Mouse (Mus musculus): ENCODE measurements at regions not wholly inside any gene's neighbourhood (a gene's known extent, or its start where the extent isn't known, plus 50 kb on each side); places are given as distances from the start of the nearest gene placed in this dataset.

DNA sequence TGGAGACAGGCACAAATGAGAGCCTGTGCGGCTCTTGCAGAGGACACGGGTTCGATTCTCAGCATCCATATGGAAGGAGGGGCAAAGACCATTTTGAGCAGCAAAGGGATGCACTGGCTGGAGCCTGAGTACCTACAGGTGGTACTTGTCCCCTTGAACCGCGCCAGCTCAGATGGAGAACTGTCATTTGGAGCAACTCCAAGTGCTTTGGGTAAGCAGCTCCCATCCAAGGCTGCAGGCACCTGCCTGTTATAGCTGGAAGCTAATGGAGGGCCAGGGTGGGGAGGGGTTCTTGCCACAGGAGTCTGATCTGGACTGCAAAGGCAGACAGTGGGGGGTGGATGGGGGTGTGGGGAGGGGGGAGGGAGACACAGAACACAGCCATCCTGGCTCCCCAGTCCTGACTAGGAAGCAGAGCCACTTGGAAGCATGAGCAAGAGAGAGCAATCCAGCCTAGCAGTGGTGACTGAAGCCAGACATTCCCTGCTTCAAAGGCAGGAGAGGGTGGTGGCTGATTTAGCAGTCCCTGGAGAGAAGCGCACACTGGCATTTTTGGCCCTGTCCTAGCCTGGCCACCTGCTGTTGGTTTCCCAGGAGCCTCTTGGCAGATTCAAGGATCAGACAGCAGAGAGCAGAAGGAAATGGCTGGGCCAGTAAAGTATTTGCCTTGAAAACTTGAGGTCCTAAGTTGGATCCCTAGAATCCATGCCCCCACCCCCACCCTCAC, 112.1 kb upstream of the Sdk2 start:
- in situ Hi-C loops (cut with MboI, MseI): no loop called here

DNA sequence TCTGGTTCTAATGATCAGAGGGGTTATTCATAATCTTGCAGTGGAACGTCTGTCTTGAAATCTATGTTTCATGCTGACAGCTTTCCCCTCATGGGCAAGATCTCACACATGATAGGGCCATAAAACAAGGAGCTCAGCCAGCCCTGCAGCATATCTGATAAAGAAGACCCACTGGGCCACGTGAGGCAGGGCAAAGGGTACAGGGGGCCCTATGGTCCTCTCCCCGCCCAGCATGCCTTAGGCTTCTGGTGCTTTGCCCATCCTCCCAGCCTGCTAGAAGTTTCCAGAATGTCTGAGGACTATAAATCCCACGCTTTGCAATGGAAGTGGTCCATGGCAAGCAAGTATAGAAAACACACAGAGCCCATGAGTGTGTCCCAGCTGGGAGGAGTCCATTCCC, 110.9 kb upstream of the Sdk2 start:
- in situ Hi-C loops (cut with MboI, MseI): no loop called here

DNA sequence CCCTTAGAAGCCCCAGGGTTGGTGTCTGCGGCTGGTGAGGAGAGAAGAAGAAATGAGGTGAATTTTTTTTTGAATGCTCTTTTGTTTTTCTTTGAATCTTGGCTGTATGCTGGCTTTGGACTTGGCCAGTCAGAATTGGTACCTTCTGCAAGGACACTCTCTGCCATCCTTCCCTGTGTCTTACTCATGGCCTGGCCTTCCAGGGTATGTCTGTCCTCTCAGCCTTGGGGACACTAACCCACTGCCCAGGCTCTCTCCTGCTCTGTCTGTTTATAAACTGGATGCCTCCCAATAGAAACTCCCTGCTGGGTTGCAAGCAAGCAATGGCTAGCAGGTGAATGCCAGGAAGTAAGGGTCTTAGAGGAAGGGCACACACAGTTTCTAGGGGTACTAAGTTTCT, 110.4 kb upstream of the Sdk2 start:
- in situ Hi-C loops (cut with MboI, MseI): no loop called here

DNA sequence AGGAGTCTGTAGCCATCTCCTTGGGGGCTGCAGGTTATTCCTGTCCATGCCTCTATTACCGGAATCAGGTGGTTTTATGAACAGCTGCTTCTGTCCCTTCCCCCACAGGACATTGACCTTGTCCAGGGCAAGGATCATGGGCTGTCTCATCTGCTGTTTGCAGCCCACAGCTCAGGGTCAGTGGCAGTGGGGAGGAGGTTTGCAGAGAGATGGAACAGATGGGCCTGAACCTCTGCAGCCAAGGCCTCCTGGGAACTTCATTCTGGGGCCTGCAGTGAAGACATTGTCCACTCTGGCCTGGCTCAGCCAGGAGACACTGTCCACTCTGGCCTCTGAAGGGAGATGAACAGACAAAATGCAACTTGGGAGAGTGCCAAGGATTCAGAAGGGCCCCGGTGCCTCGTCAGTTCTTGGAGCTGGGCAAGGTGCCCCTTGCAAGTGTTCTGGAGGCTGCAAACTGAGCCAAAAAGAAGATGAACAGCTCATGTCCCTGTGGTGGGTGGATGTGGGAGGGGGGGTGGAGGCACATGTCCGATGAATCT, 109.9 kb upstream of the Sdk2 start:
- in situ Hi-C loops (cut with MboI, MseI): no loop called here

DNA sequence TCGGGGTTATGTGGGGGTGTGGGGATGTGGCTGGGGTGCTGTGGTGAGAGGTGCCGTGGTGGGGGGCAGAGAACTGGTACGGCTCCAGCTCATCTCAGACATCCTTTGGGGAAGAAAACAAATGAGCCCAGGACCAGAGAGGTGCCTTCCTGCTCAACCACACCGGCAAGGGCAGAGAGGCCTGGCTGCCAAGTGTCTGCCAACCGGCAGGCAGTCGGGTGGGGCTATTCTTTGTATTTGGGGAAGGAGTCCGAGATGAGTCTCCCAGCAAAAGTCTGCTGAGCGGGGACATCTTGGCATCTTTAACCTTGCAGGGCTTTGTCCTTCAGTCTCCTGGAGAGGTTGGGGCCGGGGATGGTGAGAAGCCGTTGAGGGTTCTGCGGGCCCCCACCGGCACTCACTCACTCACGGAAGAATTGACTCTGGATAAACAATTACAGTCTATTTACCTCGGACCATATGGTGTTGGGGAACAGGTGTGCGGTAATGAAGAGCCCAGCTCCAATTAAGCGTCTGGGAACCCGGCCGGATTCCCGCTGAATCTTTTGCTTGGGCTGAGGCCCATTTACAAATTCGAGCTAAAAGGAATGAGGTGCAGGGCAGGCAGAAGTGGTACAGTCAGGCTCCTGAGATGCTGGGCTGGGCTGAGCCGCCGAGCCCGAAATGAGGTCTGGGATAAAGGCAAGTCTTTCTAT, 108.7 kb upstream of the Sdk2 start:
- in situ Hi-C loops (cut with MboI, MseI): no loop called here

DNA sequence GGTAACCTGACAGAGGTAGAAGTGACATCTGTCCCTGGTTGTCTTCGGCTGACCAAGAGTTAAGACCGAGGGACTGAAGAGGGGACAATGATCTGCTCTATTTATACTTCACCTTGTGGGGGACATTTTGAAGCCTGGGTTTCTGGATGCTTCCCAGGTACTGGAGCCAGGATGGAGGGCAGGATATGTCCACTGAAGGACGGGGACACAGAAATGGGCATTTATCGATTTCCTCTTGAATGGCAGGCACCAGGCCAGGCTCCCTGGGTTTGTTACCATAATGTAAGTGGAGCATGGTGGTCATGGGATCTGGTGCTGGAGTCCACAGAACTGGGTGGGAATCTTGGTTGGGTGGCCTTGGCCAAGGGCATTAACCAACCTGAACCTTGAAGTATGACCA, 108.0 kb upstream of the Sdk2 start:
- in situ Hi-C loops (cut with MboI, MseI): no loop called here

DNA sequence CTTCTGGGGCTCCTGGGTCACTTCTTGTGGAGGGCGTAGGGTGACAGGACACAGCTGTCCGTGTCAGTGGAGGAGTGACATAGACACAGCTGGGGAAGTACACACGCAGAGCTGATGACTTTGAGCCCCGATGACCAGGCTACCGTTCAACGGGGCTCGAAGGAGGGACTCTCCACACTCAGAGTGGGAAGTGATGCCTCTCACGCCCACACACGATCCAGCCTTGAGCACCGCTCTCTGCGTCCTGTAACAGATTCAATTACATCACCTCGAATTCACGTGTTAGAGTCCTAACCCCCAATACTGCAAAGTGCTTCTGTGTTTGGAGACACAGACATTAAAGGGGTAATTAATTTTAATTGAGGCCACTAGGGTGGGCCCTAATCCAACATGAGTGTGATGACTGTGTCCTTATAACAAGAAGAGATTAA, 101.4 kb upstream of the Sdk2 start:
- in situ Hi-C loops (cut with MboI, MseI): no loop called here

DNA sequence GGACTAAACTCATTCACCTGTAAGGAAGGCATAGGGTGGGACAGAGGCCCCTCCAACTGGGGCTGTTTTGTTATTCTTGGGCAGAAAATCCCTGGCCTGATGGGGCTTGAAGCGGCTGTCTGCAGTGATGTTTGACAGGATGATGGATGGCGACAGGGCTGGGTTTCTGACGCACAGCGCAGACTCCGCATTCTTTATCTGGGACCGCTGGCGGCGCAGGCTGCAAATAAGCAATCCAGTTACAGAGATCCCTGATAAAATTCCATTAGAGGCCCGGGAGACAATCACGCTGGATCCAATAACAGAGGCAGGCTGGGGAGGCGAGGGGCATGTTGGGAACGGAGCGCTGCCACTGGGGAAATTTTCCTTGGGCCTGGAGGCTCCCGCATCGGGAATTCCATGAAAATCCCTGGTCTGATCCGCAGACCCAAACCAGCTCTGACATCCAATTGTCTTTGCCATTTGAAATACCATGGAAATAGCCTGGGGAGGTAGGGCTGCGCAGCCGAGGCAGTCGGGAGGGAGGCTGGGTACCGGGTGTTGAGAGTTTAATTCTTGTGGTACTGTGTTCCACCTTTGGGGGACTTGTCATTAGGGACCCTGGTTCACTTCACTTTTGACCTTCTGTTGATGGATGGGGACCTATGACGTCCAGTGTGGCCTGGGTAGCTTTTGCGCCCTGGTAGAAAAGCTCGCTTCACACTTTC, 99.0 kb upstream of the Sdk2 start:
- in situ Hi-C loops (cut with MboI, MseI): no loop called here

DNA sequence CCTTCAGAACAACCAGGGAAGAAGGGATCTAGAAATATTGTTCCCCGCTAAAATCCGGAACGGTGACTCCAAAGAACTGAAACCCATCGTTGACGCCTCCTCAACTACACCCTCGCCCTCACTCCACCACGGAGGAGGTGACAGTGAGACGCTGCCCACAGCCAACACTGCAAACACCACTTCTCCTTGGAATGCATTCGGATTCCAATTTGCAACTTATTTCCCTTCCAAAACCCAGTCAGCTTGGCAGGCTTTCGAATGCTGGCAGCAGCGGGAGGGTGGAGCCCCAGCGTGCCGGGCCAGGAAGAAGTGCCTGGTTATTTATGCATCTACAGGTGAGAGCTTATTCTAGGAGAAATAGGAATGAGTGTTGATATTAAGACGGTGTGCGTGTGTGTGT, 85.9 kb upstream of the Sdk2 start:
- in situ Hi-C loops (cut with MboI, MseI): no loop called here

DNA sequence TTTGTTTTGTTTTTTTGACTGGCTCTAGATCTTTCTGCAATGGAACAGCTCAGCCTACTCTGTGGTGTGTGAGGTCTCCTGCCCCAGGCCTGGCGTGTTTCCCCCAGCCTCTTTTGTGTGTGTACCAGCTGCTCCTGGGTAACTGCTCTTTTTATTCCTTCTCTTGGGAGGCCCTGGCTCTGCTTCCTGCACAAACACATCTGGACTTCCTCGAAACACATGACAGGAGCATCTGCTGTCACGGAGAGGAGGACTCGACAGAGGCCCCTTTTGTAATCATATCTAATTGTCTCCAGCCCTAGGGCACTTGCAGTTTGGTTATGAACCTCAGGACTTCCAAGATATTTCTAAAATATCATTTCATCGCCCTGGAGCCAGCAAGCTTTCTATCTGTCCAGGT, 79.5 kb upstream of the Sdk2 start:
- in situ Hi-C loops (cut with MboI, MseI): loop anchor here in 1 of 2 experiments (25.0 kb wide), 1 partner anchor 434 kb away; the partner anchor contains the start of gene Cpsf4l

DNA sequence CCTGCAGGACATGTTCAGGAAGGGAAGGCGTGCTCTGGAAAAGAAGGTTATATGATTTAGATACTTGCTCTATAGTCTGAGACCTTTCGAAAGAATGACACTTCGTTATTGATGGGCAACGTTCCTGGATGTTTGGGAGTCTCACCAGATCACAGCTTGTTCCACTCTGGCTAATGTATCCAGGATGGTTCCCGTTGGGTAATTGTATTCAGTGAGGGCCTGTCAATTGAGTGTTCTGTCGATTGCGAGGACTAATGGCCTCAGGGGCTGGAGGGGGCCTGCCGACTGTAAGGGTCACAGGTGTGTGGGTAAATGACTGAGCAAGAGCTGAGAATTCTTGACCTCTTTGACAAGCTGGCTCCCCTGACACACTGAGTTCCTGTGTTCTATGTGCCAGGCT, 62.4 kb upstream of the Sdk2 start:
- in situ Hi-C loops (cut with MboI, MseI): loop anchor here in 1 of 2 experiments (25.0 kb wide), 1 partner anchor 417 kb away; the partner anchor contains the start of gene Cpsf4l

DNA sequence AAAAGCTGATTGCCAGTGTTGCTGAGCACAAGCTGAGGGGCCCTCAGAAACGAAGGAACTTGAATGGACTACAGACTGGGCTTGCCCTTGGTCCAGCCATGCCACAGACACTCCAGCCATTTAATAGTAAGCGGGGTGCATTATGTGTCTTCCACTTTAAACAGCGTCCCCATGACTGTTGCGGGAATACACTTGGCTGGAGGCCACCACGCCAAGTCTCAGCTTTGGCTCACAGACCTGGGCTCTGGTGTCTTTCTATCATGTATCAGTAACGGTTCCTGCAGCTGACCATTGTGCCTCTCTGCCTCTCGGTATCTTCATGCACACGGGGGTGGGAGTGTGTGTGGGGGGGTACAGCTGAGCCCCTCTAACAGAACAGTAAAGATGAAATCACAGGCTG, 62.0 kb upstream of the Sdk2 start:
- in situ Hi-C loops (cut with MboI, MseI): loop anchor here in 1 of 2 experiments (25.0 kb wide), 1 partner anchor 417 kb away; the partner anchor contains the start of gene Cpsf4l

DNA sequence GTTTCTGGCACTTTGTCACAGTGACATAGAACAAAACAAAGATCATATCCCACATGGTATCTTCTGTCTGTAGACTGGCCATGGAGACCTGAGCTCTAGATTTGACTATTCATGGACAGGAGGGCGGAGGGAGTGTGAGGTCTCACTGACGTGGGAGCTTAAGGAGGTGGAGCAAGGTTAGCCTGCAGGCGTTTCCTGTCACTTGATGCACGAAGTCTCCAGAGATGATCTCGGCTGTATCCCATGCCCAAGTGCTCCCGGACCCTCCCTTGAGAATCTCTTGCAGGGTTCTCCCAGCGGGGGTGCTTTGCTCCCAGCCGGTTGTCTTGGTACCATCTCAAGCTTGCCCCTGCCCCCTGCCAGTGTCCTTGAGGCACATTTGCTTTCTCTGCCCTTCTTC, 60.6 kb upstream of the Sdk2 start:
- in situ Hi-C loops (cut with MboI, MseI): loop anchor here in 1 of 2 experiments (25.0 kb wide), 1 partner anchor 415 kb away; the partner anchor contains the start of gene Cpsf4l

DNA sequence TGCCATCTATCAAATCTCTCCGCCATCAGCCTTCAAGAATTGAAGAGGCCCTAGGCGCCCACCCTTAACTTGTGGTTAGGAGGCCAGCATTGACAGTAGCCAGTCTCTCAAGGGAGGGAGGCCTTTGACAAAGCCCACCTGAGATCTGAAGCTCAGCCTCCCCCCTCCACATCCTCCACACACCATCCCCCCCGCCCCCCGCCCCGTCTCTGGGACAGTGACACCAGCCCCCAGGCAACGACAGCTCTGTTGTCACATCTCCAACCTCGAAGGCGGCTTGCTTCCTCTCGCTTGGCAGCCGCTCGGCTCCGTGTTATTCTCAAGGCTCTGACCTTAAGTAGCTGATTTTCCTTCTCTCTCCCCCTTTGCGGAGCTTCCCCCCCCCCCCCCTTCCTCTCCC, 55.3 kb upstream of the Sdk2 start:
- in situ Hi-C loops (cut with MboI, MseI): no loop called here

DNA sequence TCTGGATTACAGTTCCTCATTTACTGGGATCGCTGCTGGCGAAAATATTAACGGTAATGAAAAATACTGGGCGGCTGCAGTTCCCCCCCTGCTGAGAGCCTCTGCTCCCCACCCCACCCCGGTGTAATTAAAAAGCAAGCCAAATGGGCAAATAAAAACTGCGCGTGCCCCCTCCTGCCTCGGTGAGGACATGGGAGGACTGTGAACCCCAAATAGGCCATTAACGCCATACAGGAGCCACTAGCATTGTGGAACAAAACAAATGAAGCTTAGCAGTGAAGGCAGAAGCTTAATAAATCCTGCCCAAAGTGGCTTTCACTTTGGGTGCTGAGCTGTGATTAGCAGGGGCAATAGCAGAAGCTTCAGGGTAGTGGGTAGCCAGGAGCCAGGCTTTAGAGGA, 52.3 kb upstream of the Sdk2 start:
- in situ Hi-C loops (cut with MboI, MseI): no loop called here
